Mouse (Mus musculus) heart, postnatal 0 days (tissue): Measurements from ENCODE around the gene Lman1l. TPM values are rescaled to one million over a fixed set of nuclear protein-coding genes. Genes with fewer than 3 reads are reported as not detected.

Experiments
- ATAC-seq: fragments of 200-750 bp; cut with Nextera tagmentation; 2 replicates; pipeline ENCODE4 v1.8.0; 2017; ENCODE audit warnings: low read depth, moderate number of reproducible peaks, moderate library complexity; ENCODE audit not compliant: insufficient read depth
- DNase-seq: peaks from one replicate; pipeline ENCODE4 v3.0.0-alpha.2; 2016; ENCODE audit warnings: low spot score
- H3K27ac ChIP-seq: fragments of 300-500 bp; sonication (generic); 2 replicates; pipeline ENCODE4 v1.5.1; 2014; ENCODE audit warnings: low read depth, mild to moderate bottlenecking
- H3K27me3 ChIP-seq: fragments of 300-500 bp; sonication (generic); 2 replicates; pipeline ENCODE4 v1.6.1; 2014; ENCODE audit warnings: low read length, mixed read lengths; ENCODE audit not compliant: control insufficient read depth, insufficient read depth
- H3K36me3 ChIP-seq: fragments of 300-500 bp; sonication (generic); replicated peaks from 2 replicates; pipeline ENCODE4 v1.6.1; 2014; ENCODE audit warnings: low read length, mixed read lengths; ENCODE audit not compliant: control insufficient read depth, insufficient read depth
- H3K4me1 ChIP-seq: fragments of 300-500 bp; sonication (generic); 2 replicates; pipeline ENCODE4 v1.6.1; 2014; ENCODE audit warnings: antibody characterized with exemption; ENCODE audit not compliant: control insufficient read depth, insufficient read depth
- H3K4me2 ChIP-seq: fragments of 300-500 bp; sonication (generic); 2 replicates; pipeline ENCODE4 v1.6.1; 2014; ENCODE audit warnings: low read depth, mild to moderate bottlenecking, low read length, moderate library complexity
- H3K4me3 ChIP-seq: fragments of 300-500 bp; sonication (generic); 2 replicates; pipeline ENCODE4 v1.5.1; 2014; ENCODE audit warnings: low read depth, low read length
- H3K9ac ChIP-seq: fragments of 300-500 bp; sonication (generic); replicated peaks from 2 replicates; pipeline ENCODE4 v1.6.1; 2014; ENCODE audit warnings: low read depth, low read length, mixed read lengths
- H3K9me3 ChIP-seq: fragments of 300-500 bp; sonication (generic); replicated peaks from 2 replicates; pipeline ENCODE4 v1.6.1; 2016; ENCODE audit warnings: low read length; ENCODE audit not compliant: control insufficient read depth
- CTCF ChIP-seq: IDR thresholded peaks from 2 replicates; pipeline ENCODE4 v1.5.1; 2016; ENCODE audit warnings: antibody characterized with exemption, control low read depth, low read depth
- EP300 ChIP-seq: IDR thresholded peaks from 2 replicates; pipeline ENCODE4 v1.6.1; 2016; ENCODE audit warnings: antibody characterized with exemption, low read depth
- WGBS: fragments of 180-500 bp; shearing (Covaris S2); extraction: QIAGEN DNeasy Blood & Tissue Kit; methylation state at CpG from one replicate; pipeline ENCODE4 v1.1.7; 2014; 5-methylcytosine and 5-hydroxymethylcytosine counted together
- polyA plus RNA-seq: library from polyadenylated mRNA; unstranded; fragments of >200 nt; fragmentation: Nextera tagmentation; extraction: Ambion mirVana; gene quantifications from 2 replicates; pipeline ENCODE4 v1.2.1, GENCODE M21; 2015
- total RNA-seq: library from RNA; depleted of rRNA; stranded (reverse); fragments of >200 nt; gene quantifications from 2 replicates; pipeline ENCODE4 v1.2.3, GENCODE M21; 2014; ENCODE audit warnings: low replicate concordance

Lman1l gene
- total and polyA plus RNA-seq, 2 experiments from 2014 or later, result 0.15 TPM; not detected in 1

- no peak for ATAC-seq
- Histone ChIP-seq H3K4me2 (no peak overlapping the region), H3K4me3 (no peak overlapping the region), H3K9me3 (no peaks in the 10 kb centered on the region), H3K27ac (no peak overlapping the region), H3K4me1 (no peaks in the 10 kb centered on the region), H3K27me3 (no peaks in the 10 kb centered on the region), H3K36me3 (peaks cover 33% of the 10 kb centered on the region), H3K9ac (no peak overlapping the region)
- DNase-seq, result no peak
- TF ChIP-seq CTCF (no peak), EP300 (no peak)
Observed at GRCm38 (mm10) chr9:57574397-57574796, 46.2 kb downstream of the Lman1l start.

DNA sequence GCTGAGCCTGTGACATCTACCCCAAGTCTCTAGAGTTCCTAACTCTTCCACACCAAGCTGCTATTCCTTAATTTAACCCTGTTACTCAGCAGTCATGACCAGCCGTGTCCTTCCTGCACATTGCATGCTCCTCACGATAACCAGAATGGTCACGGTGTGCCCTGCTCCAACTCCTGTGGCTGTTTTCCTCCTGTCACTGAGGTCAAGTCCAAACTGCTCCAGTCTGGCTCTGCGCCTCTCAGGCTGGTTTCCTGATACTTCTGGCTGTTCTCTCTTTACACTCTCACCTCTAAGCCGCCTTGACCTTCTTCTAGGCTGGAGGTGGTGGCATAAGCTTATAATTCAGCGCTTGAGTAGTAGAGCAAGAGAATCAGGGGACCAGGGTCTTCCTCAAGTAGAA is 52.1 kb downstream of the Lman1l start:
- Histone ChIP-seq H3K4me3 (no peak overlapping the region), H3K4me1 (0 out of 2 replicates have a peak, but pooled peaks cover 16% of the 10 kb centered on the region), H3K27me3 (no peaks in the 10 kb centered on the region), H3K36me3 (peaks cover 23% of the 10 kb centered on the region), H3K9ac (no peak overlapping the region), H3K27ac (no peak overlapping the region), H3K9me3 (no peaks in the 10 kb centered on the region), H3K4me2 (no peak overlapping the region)
- 73% methylated on average over 6 of the region's 6 CpGs for WGBS
- ATAC-seq (no peak), DNase-seq (no peak)
- TF ChIP-seq EP300, result no peak
- TF ChIP-seq CTCF, result no peak

- ATAC-seq, result no peak
- Histone ChIP-seq H3K4me1 (peaks cover 31% of the 10 kb centered on the region), H3K9me3 (no peaks in the 10 kb centered on the region), H3K9ac (no peak overlapping the region), H3K4me2 (no peak overlapping the region), H3K27ac (no peak overlapping the region), H3K27me3 (no peaks in the 10 kb centered on the region), H3K4me3 (no peak overlapping the region), H3K36me3 (peaks cover 18% of the 10 kb centered on the region)
- 59% methylated on average over 8 of the region's 8 CpGs for WGBS
- TF ChIP-seq EP300 (no peak), CTCF (peak; percentile 32; the same call in 1 of the 2 replicates)
- DNase-seq, result no peak
Observed at GRCm38 (mm10) chr9:57566846-57567245, 53.7 kb downstream of the Lman1l start.

GRCm38 (mm10) chr9:57565741-57566221 is 54.8 kb downstream of the Lman1l start:
- ATAC-seq (no peak), DNase-seq (peak; percentile 30)
- TF ChIP-seq CTCF, result no peak
- no peak for TF ChIP-seq EP300
- 25% methylated on average over 10 of the region's 10 CpGs for WGBS
- H3K4me3 ChIP-seq, result no peak overlapping the region
- no peaks in the 10 kb centered on the region for H3K27me3 ChIP-seq
- H3K4me2 ChIP-seq, result peak overlapping the region; percentile 30; the same call in 1 of the 2 replicates
- peaks cover 38% of the 10 kb centered on the region for H3K4me1 ChIP-seq
- peaks cover 18% of the 10 kb centered on the region for H3K36me3 ChIP-seq
- no peak overlapping the region for H3K9ac ChIP-seq
- peak overlapping the region; percentile 36 for H3K27ac ChIP-seq
- no peaks in the 10 kb centered on the region for H3K9me3 ChIP-seq

- TF ChIP-seq EP300, result no peak
- TF ChIP-seq CTCF, result no peak
- Histone ChIP-seq H3K27ac (no peak overlapping the region), H3K36me3 (peaks cover 18% of the 10 kb centered on the region; the same call in 1 of the 2 replicates), H3K4me3 (no peak overlapping the region), H3K9ac (no peak overlapping the region), H3K9me3 (no peaks in the 10 kb centered on the region), H3K27me3 (no peaks in the 10 kb centered on the region), H3K4me1 (peaks cover 43% of the 10 kb centered on the region), H3K4me2 (no peak overlapping the region)
- WGBS, result 89% methylated on average over 6 of the region's 6 CpGs
- no peak for ATAC-seq
- no peak for DNase-seq
Observed at GRCm38 (mm10) chr9:57564609-57565008, 56.0 kb downstream of the Lman1l start.

DNA sequence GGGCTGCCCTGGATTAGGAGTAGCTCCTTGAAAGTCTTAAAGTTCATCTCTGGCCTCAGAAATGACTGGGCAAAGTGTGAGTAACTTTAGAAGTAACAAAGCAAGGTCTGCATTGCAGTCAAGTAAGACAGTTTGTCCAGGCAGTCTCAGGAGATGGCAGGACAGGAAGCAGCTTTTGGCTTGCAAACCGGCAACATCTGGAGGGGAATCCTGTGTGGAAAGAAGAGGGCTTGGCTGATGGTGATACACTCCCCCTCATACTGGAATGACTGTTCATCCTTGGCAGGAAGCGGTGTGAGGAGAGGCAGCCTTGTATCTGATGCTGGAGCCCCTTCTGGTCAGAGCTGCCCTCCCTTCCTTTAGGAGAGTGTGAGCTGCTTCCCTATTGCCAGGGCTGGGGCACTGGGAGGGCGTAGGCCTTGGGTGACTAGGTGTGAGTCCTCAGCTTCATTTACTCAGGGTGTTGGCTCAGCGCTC is 57.6 kb downstream of the Lman1l start:
- Histone ChIP-seq H3K9me3 (no peaks in the 10 kb centered on the region), H3K4me1 (peaks cover 43% of the 10 kb centered on the region), H3K4me2 (peak overlapping the region; percentile 81), H3K27ac (peak overlapping the region; percentile 78), H3K9ac (0 out of 2 replicates have a peak overlapping the region, but pooled peaks have one; percentile 11), H3K36me3 (peaks cover 1% of the 10 kb centered on the region; the same call in 1 of the 2 replicates), H3K27me3 (no peaks in the 10 kb centered on the region), H3K4me3 (no peak overlapping the region)
- DNase-seq (peak; percentile 79), ATAC-seq (peak; percentile 22; the same call in 1 of the 2 replicates)
- WGBS, result 50% methylated on average over 4 of the region's 4 CpGs
- TF ChIP-seq EP300, result peak; percentile 80
- TF ChIP-seq CTCF, result no peak
